Mouse (Mus musculus): Measurements from ENCODE around the gene Baz1b. TPM values are rescaled to one million over a fixed set of nuclear protein-coding genes. Genes with fewer than 3 reads are reported as not detected.

Gene Baz1b
- polyA plus RNA-seq, 1 experiment from 2014 or later = 34.1 TPM

GRCm38 (mm10) chr5:135264548-135264947, 77.5 kb downstream of the Baz1b start:
- H3K27ac ChIP-seq = no peak overlapping the region
- peak overlapping the region; percentile 38 for H3K4me2 ChIP-seq (replicated peaks)
- ATAC-seq = peak; percentile 51
- no peaks in the 10 kb centered on the region for H3K9me3 ChIP-seq
- H3K4me3 ChIP-seq (replicated peaks) = no peak overlapping the region
- no peaks in the 10 kb centered on the region for H3K27me3 ChIP-seq (replicated peaks)
- no peak overlapping the region for H3K9ac ChIP-seq
- WGBS = 46% methylated on average over 9 of the region's 9 CpGs
- peaks cover 7% of the 10 kb centered on the region; the same call in 1 of the 2 replicates for H3K4me1 ChIP-seq (replicated peaks)
- H3K36me3 ChIP-seq = no peaks in the 10 kb centered on the region

- no peak for ATAC-seq
- no peaks in the 10 kb centered on the region for H3K36me3 ChIP-seq
- peaks cover under 1% of the 10 kb centered on the region; the same call in 1 of the 2 replicates for H3K4me1 ChIP-seq (replicated peaks)
- H3K27me3 ChIP-seq (replicated peaks) = no peaks in the 10 kb centered on the region
- no peak overlapping the region for H3K27ac ChIP-seq
- no peaks in the 10 kb centered on the region for H3K9me3 ChIP-seq
- 65% methylated on average over 8 of the region's 8 CpGs for WGBS
- H3K9ac ChIP-seq = no peak overlapping the region
- H3K4me3 ChIP-seq (replicated peaks) = no peak overlapping the region
- H3K4me2 ChIP-seq (replicated peaks) = no peak overlapping the region
Measured at GRCm38 (mm10) chr5:135269451-135269850, 82.4 kb downstream of the Baz1b start.

GRCm38 (mm10) chr5:135270361-135270760, 83.3 kb downstream of the Baz1b start:
- no peaks in the 10 kb centered on the region for H3K9me3 ChIP-seq
- ATAC-seq = no peak
- no peaks in the 10 kb centered on the region for H3K4me1 ChIP-seq (replicated peaks)
- no peak overlapping the region for H3K4me3 ChIP-seq (replicated peaks)
- 78% methylated on average over 4 of the region's 4 CpGs for WGBS
- H3K36me3 ChIP-seq = no peaks in the 10 kb centered on the region
- H3K27me3 ChIP-seq (replicated peaks) = no peaks in the 10 kb centered on the region
- no peak overlapping the region for H3K27ac ChIP-seq
- H3K4me2 ChIP-seq (replicated peaks) = no peak overlapping the region
- no peak overlapping the region for H3K9ac ChIP-seq

- 79% methylated on average over 12 of the region's 12 CpGs for WGBS
Measured at GRCm38 (mm10) chr5:135271563-135272165, 84.6 kb downstream of the Baz1b start.

GRCm38 (mm10) chr5:135274663-135275396, 87.8 kb downstream of the Baz1b start:
- Histone ChIP-seq H3K9me3 (no peaks in the 10 kb centered on the region), H3K9ac (no peak overlapping the region), H3K27ac (no peak overlapping the region), H3K36me3 (no peaks in the 10 kb centered on the region), H3K4me2 (replicated peaks) (peak overlapping the region; percentile 12), H3K4me1 (replicated peaks) (peaks cover 4% of the 10 kb centered on the region), H3K27me3 (replicated peaks) (peaks cover 7% of the 10 kb centered on the region; the same call in 1 of the 2 replicates), H3K4me3 (replicated peaks) (no peak overlapping the region)
- peak; percentile 39; the same call in 1 of the 2 replicates for ATAC-seq
- 29% methylated on average over 15 of the region's 15 CpGs for WGBS

More at GRCm38 (mm10) chr5:135271563-135272165, 84.6 kb downstream of the Baz1b start:
- no peaks in the 10 kb centered on the region for H3K36me3 ChIP-seq
- H3K27ac ChIP-seq = no peak overlapping the region
- H3K4me3 ChIP-seq (replicated peaks) = no peak overlapping the region
- peaks cover 3% of the 10 kb centered on the region; the same call in 1 of the 2 replicates for H3K27me3 ChIP-seq (replicated peaks)
- H3K4me2 ChIP-seq (replicated peaks) = no peak overlapping the region
- H3K9me3 ChIP-seq = no peaks in the 10 kb centered on the region
- no peak for ATAC-seq
- peaks cover 3% of the 10 kb centered on the region for H3K4me1 ChIP-seq (replicated peaks)
- no peak overlapping the region for H3K9ac ChIP-seq

- Histone ChIP-seq H3K4me2 (replicated peaks) (peak overlapping the region; percentile 55), H3K27ac (no peak overlapping the region), H3K4me3 (replicated peaks) (peak overlapping the region; percentile 20; the same call in 1 of the 2 replicates), H3K36me3 (no peaks in the 10 kb centered on the region), H3K9me3 (no peaks in the 10 kb centered on the region), H3K9ac (0 out of 2 replicates have a peak overlapping the region, but pooled peaks have one; percentile 23), H3K4me1 (replicated peaks) (peaks cover 4% of the 10 kb centered on the region), H3K27me3 (replicated peaks) (peaks cover 7% of the 10 kb centered on the region; the same call in 1 of the 2 replicates)
- ATAC-seq = peak; percentile 48
- WGBS = 10% methylated on average over 36 of the region's 36 CpGs
Measured at GRCm38 (mm10) chr5:135276597-135276996, 89.5 kb downstream of the Baz1b start.

- H3K9me3 ChIP-seq = no peaks in the 10 kb centered on the region
- H3K36me3 ChIP-seq = no peaks in the 10 kb centered on the region
- H3K27me3 ChIP-seq (replicated peaks) = peaks cover 7% of the 10 kb centered on the region; the same call in 1 of the 2 replicates
- no peak overlapping the region for H3K9ac ChIP-seq
- H3K4me1 ChIP-seq (replicated peaks) = peaks cover 4% of the 10 kb centered on the region
- 63% methylated on average over 9 of the region's 9 CpGs for WGBS
- ATAC-seq = no peak
- H3K4me2 ChIP-seq (replicated peaks) = no peak overlapping the region
- H3K4me3 ChIP-seq (replicated peaks) = no peak overlapping the region
- H3K27ac ChIP-seq = no peak overlapping the region
Measured at GRCm38 (mm10) chr5:135280226-135280625, 93.2 kb downstream of the Baz1b start.

- no peak overlapping the region for H3K4me3 ChIP-seq (replicated peaks)
- H3K9me3 ChIP-seq = no peaks in the 10 kb centered on the region
- no peak for ATAC-seq
- no peaks in the 10 kb centered on the region for H3K27me3 ChIP-seq (replicated peaks)
- no peak overlapping the region for H3K4me2 ChIP-seq (replicated peaks)
- H3K4me1 ChIP-seq (replicated peaks) = no peaks in the 10 kb centered on the region
- 81% methylated on average over 3 of the region's 3 CpGs for WGBS
- H3K36me3 ChIP-seq = no peaks in the 10 kb centered on the region
- H3K9ac ChIP-seq = no peak overlapping the region
- no peak overlapping the region for H3K27ac ChIP-seq
Measured at GRCm38 (mm10) chr5:135285211-135285610, 98.1 kb downstream of the Baz1b start.

GRCm38 (mm10) chr5:135286185-135286584, 99.1 kb downstream of the Baz1b start:
- Histone ChIP-seq H3K36me3 (no peaks in the 10 kb centered on the region), H3K4me1 (replicated peaks) (no peaks in the 10 kb centered on the region), H3K4me2 (replicated peaks) (no peak overlapping the region), H3K27me3 (replicated peaks) (no peaks in the 10 kb centered on the region), H3K9ac (no peak overlapping the region), H3K9me3 (no peaks in the 10 kb centered on the region), H3K27ac (no peak overlapping the region), H3K4me3 (replicated peaks) (no peak overlapping the region)
- ATAC-seq = peak; percentile 73
- 0% methylated on average over 6 of the region's 6 CpGs for WGBS

- no peak overlapping the region for H3K27ac ChIP-seq
- H3K27me3 ChIP-seq (replicated peaks) = no peaks in the 10 kb centered on the region
- 78% methylated on average over 5 of the region's 5 CpGs for WGBS
- H3K9me3 ChIP-seq = no peaks in the 10 kb centered on the region
- H3K4me3 ChIP-seq (replicated peaks) = no peak overlapping the region
- no peak for ATAC-seq
- H3K36me3 ChIP-seq = no peaks in the 10 kb centered on the region
- H3K4me2 ChIP-seq (replicated peaks) = no peak overlapping the region
- H3K9ac ChIP-seq = no peak overlapping the region
- no peaks in the 10 kb centered on the region for H3K4me1 ChIP-seq (replicated peaks)
Measured at GRCm38 (mm10) chr5:135286926-135287325, 99.9 kb downstream of the Baz1b start.

- Histone ChIP-seq H3K4me1 (replicated peaks) (no peaks in the 10 kb centered on the region), H3K9ac (no peak overlapping the region), H3K27ac (no peak overlapping the region), H3K4me2 (replicated peaks) (no peak overlapping the region), H3K9me3 (no peaks in the 10 kb centered on the region), H3K27me3 (replicated peaks) (no peaks in the 10 kb centered on the region), H3K36me3 (no peaks in the 10 kb centered on the region), H3K4me3 (replicated peaks) (no peak overlapping the region)
- no peak for ATAC-seq
- WGBS = 86% methylated on average over 6 of the region's 6 CpGs
Measured at GRCm38 (mm10) chr5:135290703-135291102, 103.6 kb downstream of the Baz1b start.

- Histone ChIP-seq H3K9me3 (no peaks in the 10 kb centered on the region), H3K4me2 (replicated peaks) (no peak overlapping the region), H3K4me1 (replicated peaks) (no peaks in the 10 kb centered on the region), H3K36me3 (no peaks in the 10 kb centered on the region), H3K4me3 (replicated peaks) (no peak overlapping the region), H3K9ac (no peak overlapping the region), H3K27ac (no peak overlapping the region), H3K27me3 (replicated peaks) (no peaks in the 10 kb centered on the region)
- ATAC-seq = 0 out of 2 replicates have a peak, but pooled peaks have one; percentile 23
- WGBS = 64% methylated on average over 4 of the region's 4 CpGs
Measured at GRCm38 (mm10) chr5:135291193-135291592, 104.1 kb downstream of the Baz1b start.

All from intestine, embryonic 15.5 days (tissue).